Mouse (Mus musculus): ENCODE results near the gene Sf3a2. TPM values are rescaled to one million over a fixed set of nuclear protein-coding genes. Genes with fewer than 3 reads are reported as not detected.

The Sf3a2 gene
- polyA plus RNA-seq, 1 experiment from 2014 or later: 55.6 TPM

- ATAC-seq (ENCODE audit: low FRiP score) (peak; percentile 71), DNase-seq (ENCODE audit: low spot score) (no peak)
- Histone ChIP-seq H3K9me3 (ENCODE audit: control insufficient read depth, low read length) (no peaks in the 10 kb centered on the region), H3K4me1 (replicated peaks; ENCODE audit: control insufficient read depth, insufficient read depth, low read length) (peaks cover 20% of the 10 kb centered on the region), H3K36me3 (replicated peaks; ENCODE audit: control insufficient read depth, insufficient read depth) (peaks cover 63% of the 10 kb centered on the region), H3K27me3 (ENCODE audit: control insufficient read depth, insufficient read depth, low read length) (no peaks in the 10 kb centered on the region), H3K4me3 (replicated peaks; ENCODE audit: low read length) (peak overlapping the region; percentile 96), H3K9ac (peak overlapping the region; percentile 97), H3K4me2 (replicated peaks) (peak overlapping the region; percentile 98), H3K27ac (peak overlapping the region; percentile 98)
- 5% methylated on average over 55 of the region's 59 CpGs for WGBS
These were observed 530 bp upstream of the Sf3a2 start for GRCm38 (mm10) chr10:80797186-80798149.

GRCm38 (mm10) chr10:80799070-80799566, 1.1 kb downstream of the Sf3a2 start:
- DNase-seq (ENCODE audit: low spot score) (no peak), ATAC-seq (ENCODE audit: low FRiP score) (no peak)
- Histone ChIP-seq H3K36me3 (replicated peaks; ENCODE audit: control insufficient read depth, insufficient read depth) (peaks cover 63% of the 10 kb centered on the region), H3K4me3 (replicated peaks; ENCODE audit: low read length) (peak overlapping the region; percentile 96), H3K4me1 (replicated peaks; ENCODE audit: control insufficient read depth, insufficient read depth, low read length) (peaks cover 20% of the 10 kb centered on the region), H3K9ac (peak overlapping the region; percentile 97), H3K9me3 (ENCODE audit: control insufficient read depth, low read length) (no peaks in the 10 kb centered on the region), H3K4me2 (replicated peaks) (peak overlapping the region; percentile 98), H3K27me3 (ENCODE audit: control insufficient read depth, insufficient read depth, low read length) (no peaks in the 10 kb centered on the region), H3K27ac (peak overlapping the region; percentile 98)
- WGBS: 4% methylated on average over 18 of the region's 18 CpGs

GRCm38 (mm10) chr10:80802204-80802912, 4.4 kb downstream of the Sf3a2 start:
- Histone ChIP-seq H3K27me3 (ENCODE audit: control insufficient read depth, insufficient read depth, low read length) (no peaks in the 10 kb centered on the region), H3K4me1 (replicated peaks; ENCODE audit: control insufficient read depth, insufficient read depth, low read length) (peaks cover 20% of the 10 kb centered on the region), H3K4me2 (replicated peaks) (no peak overlapping the region), H3K36me3 (replicated peaks; ENCODE audit: control insufficient read depth, insufficient read depth) (peaks cover 52% of the 10 kb centered on the region), H3K27ac (no peak overlapping the region), H3K4me3 (replicated peaks; ENCODE audit: low read length) (no peak overlapping the region), H3K9me3 (ENCODE audit: control insufficient read depth, low read length) (no peaks in the 10 kb centered on the region), H3K9ac (no peak overlapping the region)
- DNase-seq (ENCODE audit: low spot score): no peak
- ATAC-seq (ENCODE audit: low FRiP score): no peak
- WGBS: 95% methylated on average over 10 of the region's 10 CpGs

- no peak overlapping the region for H3K4me2 ChIP-seq (replicated peaks)
- H3K27me3 ChIP-seq (ENCODE audit: control insufficient read depth, insufficient read depth, low read length): no peaks in the 10 kb centered on the region
- DNase-seq (ENCODE audit: low spot score) (no peak), ATAC-seq (ENCODE audit: low FRiP score) (no peak)
- no peak overlapping the region for H3K27ac ChIP-seq
- WGBS: 89% methylated on average over 3 of the region's 3 CpGs
- H3K4me3 ChIP-seq (replicated peaks; ENCODE audit: low read length): no peak overlapping the region
- H3K36me3 ChIP-seq (replicated peaks; ENCODE audit: control insufficient read depth, insufficient read depth): peaks cover 52% of the 10 kb centered on the region
- H3K9ac ChIP-seq: no peak overlapping the region
- H3K4me1 ChIP-seq (replicated peaks; ENCODE audit: control insufficient read depth, insufficient read depth, low read length): peaks cover 24% of the 10 kb centered on the region
- H3K9me3 ChIP-seq (ENCODE audit: control insufficient read depth, low read length): no peaks in the 10 kb centered on the region
These were observed 5.0 kb downstream of the Sf3a2 start for GRCm38 (mm10) chr10:80802996-80803395.

GRCm38 (mm10) chr10:80804340-80804739, 6.3 kb downstream of the Sf3a2 start:
- no peak for ATAC-seq (ENCODE audit: low FRiP score)
- peaks cover 7% of the 10 kb centered on the region for H3K27me3 ChIP-seq (ENCODE audit: control insufficient read depth, insufficient read depth, low read length)
- peaks cover 25% of the 10 kb centered on the region for H3K4me1 ChIP-seq (replicated peaks; ENCODE audit: control insufficient read depth, insufficient read depth, low read length)
- no peak overlapping the region for H3K9ac ChIP-seq
- H3K9me3 ChIP-seq (ENCODE audit: control insufficient read depth, low read length): no peaks in the 10 kb centered on the region
- H3K4me2 ChIP-seq (replicated peaks): no peak overlapping the region
- no peak overlapping the region for H3K27ac ChIP-seq
- WGBS: 92% methylated on average over 2 of the region's 2 CpGs
- no peak overlapping the region for H3K4me3 ChIP-seq (replicated peaks; ENCODE audit: low read length)
- no peak for DNase-seq (ENCODE audit: low spot score)
- peaks cover 52% of the 10 kb centered on the region for H3K36me3 ChIP-seq (replicated peaks; ENCODE audit: control insufficient read depth, insufficient read depth)

GRCm38 (mm10) chr10:80804916-80805315, 6.9 kb downstream of the Sf3a2 start, which contains the start of gene Amh:
Gene Amh (plus strand): TSS chr10:80805243.
- Histone ChIP-seq H3K27me3 (ENCODE audit: control insufficient read depth, insufficient read depth, low read length) (peaks cover 12% of the 10 kb centered on the region), H3K36me3 (replicated peaks; ENCODE audit: control insufficient read depth, insufficient read depth) (peaks cover 52% of the 10 kb centered on the region), H3K9me3 (ENCODE audit: control insufficient read depth, low read length) (no peaks in the 10 kb centered on the region), H3K9ac (no peak within 1 kb of the TSS), H3K4me3 (replicated peaks; ENCODE audit: low read length) (no peak within 1 kb of the TSS), H3K4me2 (replicated peaks) (no peak within 1 kb of the TSS), H3K4me1 (replicated peaks; ENCODE audit: control insufficient read depth, insufficient read depth, low read length) (peaks cover 19% of the 10 kb centered on the region), H3K27ac (no peak within 1 kb of the TSS)
- DNase-seq (ENCODE audit: low spot score): no peak
- no peak for ATAC-seq (ENCODE audit: low FRiP score)
- WGBS: 70% methylated on average over 6 of the region's 6 CpGs

GRCm38 (mm10) chr10:80805322-80805721, 7.3 kb downstream of the Sf3a2 start:
- Histone ChIP-seq H3K4me2 (replicated peaks) (no peak overlapping the region), H3K36me3 (replicated peaks; ENCODE audit: control insufficient read depth, insufficient read depth) (peaks cover 52% of the 10 kb centered on the region), H3K27ac (no peak overlapping the region), H3K9me3 (ENCODE audit: control insufficient read depth, low read length) (no peaks in the 10 kb centered on the region), H3K4me3 (replicated peaks; ENCODE audit: low read length) (no peak overlapping the region), H3K9ac (no peak overlapping the region), H3K27me3 (ENCODE audit: control insufficient read depth, insufficient read depth, low read length) (peaks cover 16% of the 10 kb centered on the region), H3K4me1 (replicated peaks; ENCODE audit: control insufficient read depth, insufficient read depth, low read length) (peaks cover 16% of the 10 kb centered on the region)
- DNase-seq (ENCODE audit: low spot score): no peak
- WGBS: 82% methylated on average over 5 of the region's 5 CpGs
- no peak for ATAC-seq (ENCODE audit: low FRiP score)

- Histone ChIP-seq H3K4me3 (replicated peaks; ENCODE audit: low read length) (no peak overlapping the region), H3K9ac (no peak overlapping the region), H3K27ac (no peak overlapping the region), H3K9me3 (ENCODE audit: control insufficient read depth, low read length) (no peaks in the 10 kb centered on the region), H3K4me2 (replicated peaks) (0 out of 2 replicates have a peak overlapping the region, but pooled peaks have one; percentile 98), H3K36me3 (replicated peaks; ENCODE audit: control insufficient read depth, insufficient read depth) (peaks cover 46% of the 10 kb centered on the region), H3K4me1 (replicated peaks; ENCODE audit: control insufficient read depth, insufficient read depth, low read length) (peaks cover 16% of the 10 kb centered on the region), H3K27me3 (ENCODE audit: control insufficient read depth, insufficient read depth, low read length) (peaks cover 18% of the 10 kb centered on the region)
- WGBS: 17% methylated on average over 3 of the region's 3 CpGs
- DNase-seq (ENCODE audit: low spot score): peak; percentile 68
- peak; percentile 28; the same call in 1 of the 2 replicates for ATAC-seq (ENCODE audit: low FRiP score)
These were observed 7.9 kb downstream of the Sf3a2 start for GRCm38 (mm10) chr10:80805925-80806324.

Data from hindbrain, embryonic 14.5 days (tissue).